Mouse (Mus musculus): ENCODE results near the gene Slc22a23. TPM values are rescaled to one million over a fixed set of nuclear protein-coding genes. Genes with fewer than 3 reads are reported as not detected.
"Not testable (repeated sequence)": the region's sequence is repeated elsewhere in the genome, so short reads cannot be mapped to it uniquely, and the experiment has no call there.

Gene Slc22a23
- 4.3 and 5.6 TPM in 2 replicates for polyA plus RNA-seq (2015; fragmentation: Nextera tagmentation; extraction: Ambion mirVana)

- 3% methylated on average over 64 of the region's 69 CpGs for WGBS
- peak within 1 kb of the TSS; percentile 99 for H3K4me2 ChIP-seq
- no peaks in the 10 kb centered on the region for H3K36me3 ChIP-seq
- H3K4me1 ChIP-seq = peaks cover 30% of the 10 kb centered on the region
- H3K4me3 ChIP-seq = peak within 1 kb of the TSS; percentile 76
- H3K9ac ChIP-seq = peak within 1 kb of the TSS; percentile 68
- peak; percentile 20; the same call in 1 of the 2 replicates for ATAC-seq (ENCODE audit: insufficient number of reproducible peaks, low FRiP score, low TSS enrichment, low read depth)
- H3K27ac ChIP-seq = peak within 1 kb of the TSS; percentile 43
- peaks cover 19% of the 10 kb centered on the region; the same call in 1 of the 2 replicates for H3K27me3 ChIP-seq
- no peaks in the 10 kb centered on the region for H3K9me3 ChIP-seq
Measured at GRCm38 (mm10) chr13:34345128-34346085, at the start of gene Slc22a23. Slc22a23 (minus strand) TSS chr13:34345182.

GRCm38 (mm10) chr13:34394305-34394704, 49.3 kb upstream of the Slc22a23 start:
- H3K27ac ChIP-seq; H3K9ac ChIP-seq; H3K27me3 ChIP-seq; H3K4me2 ChIP-seq; H3K9me3 ChIP-seq; H3K4me3 ChIP-seq; ATAC-seq (ENCODE audit: insufficient number of reproducible peaks, low FRiP score, low TSS enrichment, low read depth); H3K36me3 ChIP-seq: not testable (repeated sequence)
- H3K4me1 ChIP-seq = peaks cover 10% of the 10 kb centered on the region; the same call in 1 of the 2 replicates
- WGBS = 80% methylated on average over 14 of the region's 16 CpGs

- Histone ChIP-seq H3K9ac (no peak overlapping the region), H3K4me1 (peaks cover 7% of the 10 kb centered on the region), H3K36me3 (no peaks in the 10 kb centered on the region), H3K27ac (no peak overlapping the region), H3K4me2 (no peak overlapping the region), H3K9me3 (no peaks in the 10 kb centered on the region), H3K4me3 (no peak overlapping the region), H3K27me3 (no peaks in the 10 kb centered on the region)
- 71% methylated on average over 7 of the region's 7 CpGs for WGBS
- ATAC-seq (ENCODE audit: insufficient number of reproducible peaks, low FRiP score, low TSS enrichment, low read depth) = no peak
Measured at GRCm38 (mm10) chr13:34392376-34392775, 47.4 kb upstream of the Slc22a23 start.

GRCm38 (mm10) chr13:34388219-34388618, 43.2 kb upstream of the Slc22a23 start:
- WGBS = 44% methylated on average over 5 of the region's 5 CpGs
- Histone ChIP-seq H3K27me3 (no peaks in the 10 kb centered on the region), H3K4me1 (peaks cover 4% of the 10 kb centered on the region; the same call in 1 of the 2 replicates), H3K9me3 (no peaks in the 10 kb centered on the region), H3K27ac (no peak overlapping the region), H3K9ac (no peak overlapping the region), H3K4me3 (no peak overlapping the region), H3K36me3 (no peaks in the 10 kb centered on the region), H3K4me2 (no peak overlapping the region)
- peak; percentile 48; the same call in 1 of the 2 replicates for ATAC-seq (ENCODE audit: insufficient number of reproducible peaks, low FRiP score, low TSS enrichment, low read depth)

GRCm38 (mm10) chr13:34383416-34383815, 38.4 kb upstream of the Slc22a23 start:
- Histone ChIP-seq H3K4me2 (no peak overlapping the region), H3K36me3 (no peaks in the 10 kb centered on the region), H3K4me3 (no peak overlapping the region), H3K9me3 (no peaks in the 10 kb centered on the region), H3K27ac (no peak overlapping the region), H3K9ac (no peak overlapping the region), H3K4me1 (peaks cover 3% of the 10 kb centered on the region; the same call in 1 of the 2 replicates), H3K27me3 (no peaks in the 10 kb centered on the region)
- no peak for ATAC-seq (ENCODE audit: insufficient number of reproducible peaks, low FRiP score, low TSS enrichment, low read depth)
- 72% methylated on average over 3 of the region's 3 CpGs for WGBS

- 88% methylated on average over 3 of the region's 3 CpGs for WGBS
- no peak for ATAC-seq (ENCODE audit: insufficient number of reproducible peaks, low FRiP score, low TSS enrichment, low read depth)
Measured at GRCm38 (mm10) chr13:34378926-34379325, 33.9 kb upstream of the Slc22a23 start.

GRCm38 (mm10) chr13:34375145-34375544, 30.2 kb upstream of the Slc22a23 start:
- Histone ChIP-seq H3K9ac (no peak overlapping the region), H3K27ac (no peak overlapping the region), H3K9me3 (no peaks in the 10 kb centered on the region), H3K4me2 (no peak overlapping the region), H3K4me1 (no peaks in the 10 kb centered on the region), H3K36me3 (no peaks in the 10 kb centered on the region), H3K27me3 (no peaks in the 10 kb centered on the region), H3K4me3 (no peak overlapping the region)
- WGBS = 84% methylated on average over 4 of the region's 4 CpGs
- no peak for ATAC-seq (ENCODE audit: insufficient number of reproducible peaks, low FRiP score, low TSS enrichment, low read depth)

More at GRCm38 (mm10) chr13:34378926-34379325, 33.9 kb upstream of the Slc22a23 start:
- Histone ChIP-seq H3K4me1 (no peaks in the 10 kb centered on the region), H3K27me3 (no peaks in the 10 kb centered on the region), H3K27ac (no peak overlapping the region), H3K4me2 (no peak overlapping the region), H3K36me3 (no peaks in the 10 kb centered on the region), H3K9me3 (no peaks in the 10 kb centered on the region), H3K9ac (no peak overlapping the region), H3K4me3 (no peak overlapping the region)

GRCm38 (mm10) chr13:34372870-34373478, 28.0 kb upstream of the Slc22a23 start:
- no peaks in the 10 kb centered on the region for H3K27me3 ChIP-seq
- no peaks in the 10 kb centered on the region for H3K36me3 ChIP-seq
- H3K9ac ChIP-seq = no peak overlapping the region
- no peak for ATAC-seq (ENCODE audit: insufficient number of reproducible peaks, low FRiP score, low TSS enrichment, low read depth)
- H3K9me3 ChIP-seq = no peaks in the 10 kb centered on the region
- no peak overlapping the region for H3K4me2 ChIP-seq
- WGBS = 89% methylated on average over 5 of the region's 5 CpGs
- H3K4me3 ChIP-seq = no peak overlapping the region
- H3K27ac ChIP-seq = no peak overlapping the region
- H3K4me1 ChIP-seq = no peaks in the 10 kb centered on the region

- Histone ChIP-seq H3K36me3 (no peaks in the 10 kb centered on the region), H3K9me3 (no peaks in the 10 kb centered on the region), H3K27ac (no peak overlapping the region), H3K4me3 (no peak overlapping the region), H3K9ac (no peak overlapping the region), H3K27me3 (no peaks in the 10 kb centered on the region), H3K4me2 (no peak overlapping the region), H3K4me1 (no peaks in the 10 kb centered on the region)
- no peak for ATAC-seq (ENCODE audit: insufficient number of reproducible peaks, low FRiP score, low TSS enrichment, low read depth)
- WGBS = 81% methylated on average over 6 of the region's 6 CpGs
Measured at GRCm38 (mm10) chr13:34371951-34372869, 27.2 kb upstream of the Slc22a23 start.

GRCm38 (mm10) chr13:34370281-34370825, 25.4 kb upstream of the Slc22a23 start:
- Histone ChIP-seq H3K27me3 (no peaks in the 10 kb centered on the region), H3K4me3 (no peak overlapping the region), H3K36me3 (no peaks in the 10 kb centered on the region), H3K4me1 (no peaks in the 10 kb centered on the region), H3K4me2 (no peak overlapping the region), H3K9ac (no peak overlapping the region), H3K27ac (no peak overlapping the region), H3K9me3 (no peaks in the 10 kb centered on the region)
- ATAC-seq (ENCODE audit: insufficient number of reproducible peaks, low FRiP score, low TSS enrichment, low read depth) = no peak
- WGBS = 52% methylated on average over 4 of the region's 4 CpGs

- ATAC-seq (ENCODE audit: insufficient number of reproducible peaks, low FRiP score, low TSS enrichment, low read depth) = no peak
- Histone ChIP-seq H3K4me2 (no peak overlapping the region), H3K9ac (no peak overlapping the region), H3K9me3 (no peaks in the 10 kb centered on the region), H3K4me3 (no peak overlapping the region), H3K4me1 (no peaks in the 10 kb centered on the region), H3K27ac (no peak overlapping the region), H3K36me3 (no peaks in the 10 kb centered on the region), H3K27me3 (no peaks in the 10 kb centered on the region)
- 31% methylated on average over 1 of the region's 1 CpGs for WGBS
Measured at GRCm38 (mm10) chr13:34365226-34365625, 20.2 kb upstream of the Slc22a23 start.

Measured in limb, embryonic 15.5 days (tissue).